8 mouse cellular contexts compared by ENCODE assay signal in genomic region chr10:126980933-126981530, GRCm38 (mm10). TPM values are rescaled to one million over a fixed set of nuclear protein-coding genes. Genes with fewer than 3 reads are reported as not detected.
DNase-seq lines count a peak whose midpoint lies in the region; ATAC-seq and TF ChIP-seq lines count a peak whose summit lies in the region.

No protein-coding gene starts in this region.

- WGBS in kidney, postnatal 0 days: 5% methylated on average over 11 of the region's 11 CpGs
- 8% methylated on average over 11 of the region's 11 CpGs for WGBS in hindbrain, embryonic 11.5 days
- 2% methylated on average over 11 of the region's 11 CpGs for WGBS in midbrain, embryonic 14.5 days

- 0 out of 2 replicates have a peak, but pooled peaks cover 4% of the 10 kb centered on the region for H3K36me3 ChIP-seq in kidney, postnatal 0 days (ENCODE audit: insufficient read depth, low read length)
- H3K36me3 ChIP-seq in hindbrain, embryonic 11.5 days (ENCODE audit: control insufficient read depth, insufficient read depth, low read length): no peaks in the 10 kb centered on the region
- no peaks in the 10 kb centered on the region for H3K36me3 ChIP-seq in midbrain, embryonic 14.5 days (ENCODE audit: control insufficient read depth, insufficient read depth, low read length)

- H3K9me3 ChIP-seq in kidney, postnatal 0 days (replicated peaks; ENCODE audit: low read length): no peaks in the 10 kb centered on the region
- H3K9me3 ChIP-seq in hindbrain, embryonic 11.5 days (ENCODE audit: control insufficient read depth, low read length): no peaks in the 10 kb centered on the region
- no peaks in the 10 kb centered on the region for H3K9me3 ChIP-seq in midbrain, embryonic 14.5 days (ENCODE audit: control insufficient read depth, low read length)

- H3K4me2 ChIP-seq in kidney, postnatal 0 days (ENCODE audit: low read length): peak overlapping the region; percentile 93
- H3K4me2 ChIP-seq in hindbrain, embryonic 11.5 days (replicated peaks; ENCODE audit: low read depth, low read length): peak overlapping the region; percentile 85
- H3K4me2 ChIP-seq in midbrain, embryonic 14.5 days (ENCODE audit: low read length): peak overlapping the region; percentile 89

- no peak for ATAC-seq in kidney, postnatal 0 days (replicated peaks; ENCODE audit: low FRiP score, low read depth)
- no peak for ATAC-seq in hindbrain, embryonic 11.5 days (ENCODE audit: low FRiP score)
- no peak for ATAC-seq in midbrain, embryonic 14.5 days (ENCODE audit: low FRiP score, low TSS enrichment)

- H3K4me1 ChIP-seq in kidney, postnatal 0 days (replicated peaks; ENCODE audit: insufficient read depth, low read length): peaks cover 49% of the 10 kb centered on the region
- H3K4me1 ChIP-seq in brown adipose tissue, adult 24 weeks (ENCODE audit: control insufficient read depth, insufficient read depth, insufficient read length, low read length): peaks cover 39% of the 10 kb centered on the region
- peaks cover 18% of the 10 kb centered on the region for H3K4me1 ChIP-seq in hindbrain, embryonic 11.5 days (replicated peaks; ENCODE audit: control insufficient read depth, insufficient read depth, low read length)
- peaks cover 52% of the 10 kb centered on the region for H3K4me1 ChIP-seq in midbrain, embryonic 14.5 days (ENCODE audit: control insufficient read depth, insufficient read depth, low read length)

- no peaks in the 10 kb centered on the region for H3K27me3 ChIP-seq in kidney, postnatal 0 days (ENCODE audit: insufficient read depth, low read length)
- peaks cover 2% of the 10 kb centered on the region for H3K27me3 ChIP-seq in hindbrain, embryonic 11.5 days (ENCODE audit: control insufficient read depth, insufficient read depth, low read length)
- H3K27me3 ChIP-seq in midbrain, embryonic 14.5 days (ENCODE audit: control insufficient read depth, insufficient read depth, low read length): no peaks in the 10 kb centered on the region

- peak overlapping the region; percentile 96 for H3K9ac ChIP-seq in kidney, postnatal 0 days (ENCODE audit: low read depth, low read length)
- peak overlapping the region; percentile 70 for H3K9ac ChIP-seq in hindbrain, embryonic 11.5 days (ENCODE audit: low read depth, low read length)
- peak overlapping the region; percentile 82 for H3K9ac ChIP-seq in midbrain, embryonic 14.5 days (replicated peaks; ENCODE audit: low read length)

- DNase-seq in kidney, postnatal 0 days (ENCODE audit: low spot score): no peak
- no peak for DNase-seq in kidney, adult 9 months
- no peak for DNase-seq in hindbrain, embryonic 11.5 days (ENCODE audit: low spot score)
- DNase-seq in midbrain, embryonic 14.5 days: peak; percentile 49
- DNase-seq in spleen, adult 12 weeks (ENCODE audit: low spot score): no peak
- DNase-seq in frontal cortex, postnatal 36 days (ENCODE audit: low spot score in 2 of 2): no peak
- DNase-seq in MN1 (ENCODE audit: low spot score): no peak

- H3K4me3 ChIP-seq in kidney, postnatal 0 days (replicated peaks; ENCODE audit: low read depth, low read length): peak overlapping the region; percentile 98
- H3K4me3 ChIP-seq in brown adipose tissue, adult 24 weeks (ENCODE audit: insufficient read depth, low read depth, low read length): peak overlapping the region; percentile 98
- peak overlapping the region; percentile 100 for H3K4me3 ChIP-seq in hindbrain, embryonic 11.5 days (ENCODE audit: low read depth, low read length)
- peak overlapping the region; percentile 95 for H3K4me3 ChIP-seq in midbrain, embryonic 14.5 days (replicated peaks; ENCODE audit: low read depth, low read length)

- H3K27ac ChIP-seq in kidney, postnatal 0 days: peak overlapping the region; percentile 99
- H3K27ac ChIP-seq in brown adipose tissue, adult 24 weeks (replicated peaks; ENCODE audit: low read depth, low read length): peak overlapping the region; percentile 73
- H3K27ac ChIP-seq in hindbrain, embryonic 11.5 days (ENCODE audit: low read depth, low read length): peak overlapping the region; percentile 99; the same call in 1 of the 2 replicates
- peak overlapping the region; percentile 99 for H3K27ac ChIP-seq in midbrain, embryonic 14.5 days (replicated peaks; ENCODE audit: low read depth, low read length)

- TF ChIP-seq CTCF in kidney, postnatal 0 days (IDR thresholded peaks at IDR 0.05; ENCODE audit: low read depth): no peak

RNA-seq across cellular contexts. Expression of gene Ctdsp2, which starts 2.5 kb away (rescaled TPM):
- polyA plus RNA-seq in kidney, postnatal 0 days (2015; fragmentation: Nextera tagmentation; extraction: Ambion mirVana): 62.4 and 68.5 TPM in 2 replicates
- polyA plus RNA-seq in brown adipose tissue, adult 24 weeks (2012; ENCODE audit: insufficient read depth, insufficient read length, missing spikeins): 42.7 and 48.6 TPM in 2 replicates
- 38.7 and 40.3 TPM in 2 replicates for polyA plus RNA-seq in hindbrain, embryonic 11.5 days (2014; fragmentation: Nextera tagmentation; extraction: Ambion mirVana)
- 19.1 and 26.2 TPM in 2 replicates for polyA plus RNA-seq in midbrain, embryonic 14.5 days (2014; fragmentation: Nextera tagmentation; extraction: Ambion mirVana)

RNA-seq across cellular contexts. Expression of gene Avil, which starts 19.5 kb away (rescaled TPM):
- polyA plus RNA-seq in kidney, postnatal 0 days (2015; fragmentation: Nextera tagmentation; extraction: Ambion mirVana): 0.07 and 0.10 TPM in 2 replicates
- polyA plus RNA-seq in brown adipose tissue, adult 24 weeks (2012; ENCODE audit: insufficient read depth, insufficient read length, missing spikeins): not detected in 2 replicates
- 0.29 and 1.7 TPM in 2 replicates for polyA plus RNA-seq in hindbrain, embryonic 11.5 days (2014; fragmentation: Nextera tagmentation; extraction: Ambion mirVana)
- 1.9 and 2.1 TPM in 2 replicates for polyA plus RNA-seq in midbrain, embryonic 14.5 days (2014; fragmentation: Nextera tagmentation; extraction: Ambion mirVana)

RNA-seq across cellular contexts. Expression of gene Tsfm, which starts 49.6 kb away (rescaled TPM):
- 97.3 and 109 TPM in 2 replicates for polyA plus RNA-seq in kidney, postnatal 0 days (2015; fragmentation: Nextera tagmentation; extraction: Ambion mirVana)
- 67.3 and 73.2 TPM in 2 replicates for polyA plus RNA-seq in brown adipose tissue, adult 24 weeks (2012; ENCODE audit: insufficient read depth, insufficient read length, missing spikeins)
- polyA plus RNA-seq in hindbrain, embryonic 11.5 days (2014; fragmentation: Nextera tagmentation; extraction: Ambion mirVana): 75.6 and 78.7 TPM in 2 replicates
- 56.0 and 64.9 TPM in 2 replicates for polyA plus RNA-seq in midbrain, embryonic 14.5 days (2014; fragmentation: Nextera tagmentation; extraction: Ambion mirVana)
